Mouse (Mus musculus) mesoderm, embryonic 11.5 days (tissue): ENCODE data around the gene 9230102O04Rik.

ENCODE experiments used
- DNase-seq: peaks from one replicate; pipeline ENCODE4 v3.0.0-alpha.2; 2012; ENCODE audit warnings: low read depth, low spot score

The 9230102O04Rik gene

DNA sequence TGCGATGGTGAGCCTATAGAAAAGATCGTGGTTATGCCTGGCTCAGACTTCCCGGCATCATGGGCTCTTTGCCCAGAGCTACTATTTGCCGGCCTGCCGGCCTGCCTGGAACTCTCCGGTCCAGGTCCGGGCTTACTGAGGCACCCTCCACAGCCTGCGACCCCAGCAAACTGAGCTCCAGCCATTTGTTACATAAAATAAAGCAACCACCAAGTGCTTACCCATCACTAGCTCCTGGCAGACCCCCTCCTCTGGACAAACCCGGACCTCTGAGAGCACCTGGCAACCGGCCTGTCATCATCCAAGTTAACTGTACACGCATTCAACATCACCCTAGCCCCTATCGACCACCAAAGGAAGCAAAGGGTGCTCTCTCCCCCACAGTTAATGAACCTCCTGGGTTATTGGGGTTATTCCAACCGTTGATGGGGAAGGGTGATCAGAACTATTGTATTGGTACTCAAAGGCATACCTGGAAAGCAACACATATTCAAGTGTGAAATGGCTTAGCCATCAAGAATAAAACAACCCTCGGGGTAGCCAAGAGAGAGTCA lies 4.0 kb downstream of the 9230102O04Rik start:
- DNase-seq: no peak

DNA sequence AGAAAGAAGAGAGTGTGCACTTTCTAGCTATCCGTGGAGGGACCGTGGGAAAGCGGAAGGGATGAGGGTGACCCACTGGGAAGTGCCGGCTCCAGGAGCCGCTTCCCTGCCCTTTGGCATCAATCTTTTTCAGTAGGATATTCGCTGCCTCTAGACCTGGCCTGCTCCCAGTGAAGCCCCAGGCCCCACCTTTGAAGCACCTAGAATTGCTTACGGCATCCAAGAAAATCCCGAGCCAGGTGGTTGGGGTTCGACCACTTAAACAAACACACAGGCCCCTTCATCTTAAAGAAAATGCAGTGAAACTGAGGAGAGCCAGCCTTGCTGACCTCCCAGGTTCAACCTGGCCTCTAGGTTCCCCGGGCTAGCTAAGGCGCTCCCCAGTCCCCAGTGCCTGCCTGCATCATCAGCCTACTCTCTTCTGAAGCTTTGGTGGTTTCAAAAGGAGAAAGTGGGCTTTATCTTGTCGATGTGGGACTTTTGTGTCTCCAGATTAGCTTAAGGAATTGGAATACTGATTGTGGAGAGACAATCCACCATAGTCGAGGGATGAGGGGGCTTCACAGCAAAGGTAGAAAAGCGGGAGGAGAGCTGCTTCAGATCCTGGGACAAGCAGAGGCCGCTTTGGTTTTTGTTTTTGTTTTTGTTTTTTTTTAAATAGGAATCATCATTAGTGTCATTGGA lies 4.7 kb downstream of the 9230102O04Rik start:
- DNase-seq: no peak

DNA sequence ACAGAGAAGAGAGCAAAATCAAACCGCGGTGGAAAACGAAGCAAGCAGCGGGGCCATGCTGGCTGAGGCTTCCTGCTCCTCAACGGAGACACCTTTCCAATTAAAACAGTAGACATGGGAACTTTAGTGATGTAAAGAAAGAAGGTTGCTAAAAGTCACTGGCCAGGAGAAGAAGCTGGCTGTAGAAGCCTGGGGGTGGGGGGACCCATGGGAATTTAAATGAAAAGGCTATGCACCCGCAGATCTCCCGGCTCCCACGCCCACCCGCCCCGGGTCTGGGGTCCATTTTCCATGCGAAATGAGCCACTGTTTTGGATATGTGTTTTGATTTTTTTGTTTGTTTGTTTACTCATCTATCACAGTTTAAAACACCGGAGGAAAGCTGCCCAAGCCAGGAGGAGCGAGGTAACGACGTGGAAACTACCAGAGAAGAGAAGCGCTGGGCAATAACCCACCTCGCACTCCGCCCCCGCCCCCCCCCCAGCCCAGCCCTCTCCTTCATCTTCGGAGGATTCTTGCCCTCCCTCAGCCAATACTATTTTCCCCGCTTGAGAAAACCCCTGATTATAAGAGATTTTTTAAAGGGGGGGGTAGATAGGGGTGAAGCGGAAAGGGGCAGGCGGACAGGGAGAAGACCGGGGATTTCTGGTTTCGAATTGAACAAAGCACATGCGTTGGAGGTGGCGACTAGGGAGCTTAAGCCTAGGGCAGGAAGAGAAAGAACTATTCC lies 5.4 kb downstream of the 9230102O04Rik start:
- DNase-seq: no peak

DNA sequence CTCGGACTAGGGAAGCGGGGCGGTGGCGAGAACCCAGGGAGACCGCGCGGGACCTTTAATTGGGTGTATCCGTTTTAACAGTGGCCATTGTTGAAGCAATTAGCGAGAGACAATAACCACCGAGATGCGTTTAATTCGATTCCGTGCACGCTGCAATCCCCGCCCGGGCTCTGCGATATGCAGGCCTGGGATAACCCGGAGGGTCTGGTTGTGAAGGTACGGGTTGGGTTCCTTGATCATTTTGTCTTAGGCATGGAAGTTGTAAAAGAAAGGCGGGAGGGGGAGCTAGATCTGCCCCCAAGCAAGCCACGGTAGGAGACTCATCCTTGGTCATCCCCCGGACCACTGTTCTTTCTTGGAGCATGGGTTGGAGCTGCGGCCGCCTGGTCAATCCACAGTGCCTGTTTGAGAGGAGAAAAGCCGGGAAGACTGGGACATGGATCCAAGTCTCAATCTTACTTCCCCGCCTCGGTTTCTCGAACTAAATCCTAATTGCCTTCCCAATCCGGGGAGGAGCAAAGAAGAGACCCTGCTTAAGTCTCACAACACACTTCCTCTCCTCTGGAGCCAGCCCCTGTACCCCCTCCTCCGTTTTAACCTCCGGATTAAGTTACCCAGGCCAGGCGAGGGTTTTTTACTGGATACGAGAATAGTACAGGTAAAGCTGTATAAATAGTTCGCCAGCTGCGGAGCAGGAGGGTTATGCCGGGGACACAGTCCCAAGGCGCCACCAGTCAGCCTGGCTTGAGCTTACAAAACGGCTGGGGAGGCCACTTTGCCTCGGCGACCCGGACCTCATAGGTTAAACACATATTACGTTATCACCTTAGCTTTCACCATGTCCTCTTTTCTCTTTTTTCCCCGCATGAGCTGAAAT lies 6.2 kb downstream of the 9230102O04Rik start:
- DNase-seq: no peak

DNA sequence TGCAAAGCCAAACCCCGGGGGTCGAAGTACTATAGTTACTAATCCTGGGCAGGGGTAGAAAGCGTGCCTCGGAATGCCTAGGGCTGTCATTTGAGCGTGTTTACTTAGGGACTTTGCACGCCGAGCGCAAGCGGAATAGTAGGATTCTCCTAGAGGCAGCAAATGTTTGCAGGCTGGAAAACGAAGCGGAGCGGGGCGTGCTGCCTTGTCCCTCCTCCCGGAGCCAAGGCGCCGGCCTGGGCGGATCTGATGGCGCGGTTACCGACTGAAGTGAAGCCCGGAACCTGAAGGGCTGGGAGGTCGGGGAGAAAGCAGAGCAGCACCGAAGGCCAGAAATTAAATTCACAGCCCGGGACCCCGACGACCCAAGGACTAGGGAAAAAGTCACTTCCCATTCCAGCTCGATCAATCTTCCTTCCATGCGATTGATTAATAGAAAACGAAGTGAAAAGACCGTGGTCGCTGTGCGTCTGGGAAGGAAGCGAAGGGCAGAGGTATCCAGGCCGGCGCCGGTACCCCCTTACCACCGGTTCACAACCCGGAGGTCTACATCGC lies 6.9 kb downstream of the 9230102O04Rik start:
- no peak for DNase-seq

DNA sequence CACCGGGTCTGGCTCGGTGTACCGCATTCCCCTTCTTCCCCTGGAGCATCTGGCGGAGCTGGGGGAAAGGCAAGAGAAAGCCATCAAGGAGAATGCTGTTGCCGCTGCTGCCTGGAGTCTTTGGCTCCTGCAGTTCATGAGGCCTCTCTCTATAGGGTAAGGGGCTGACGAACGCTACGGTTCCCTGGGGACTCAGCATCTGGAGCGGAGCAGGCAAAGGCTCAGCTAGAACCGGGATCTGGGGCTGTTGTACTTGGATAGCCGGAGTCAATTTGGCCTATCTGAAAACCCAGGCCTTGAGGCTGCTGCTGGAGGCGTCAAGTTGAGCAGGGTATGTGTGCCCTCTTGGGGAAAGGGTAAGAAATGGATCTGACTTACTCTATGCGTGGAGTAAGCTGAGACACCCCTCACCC lies 7.7 kb downstream of the 9230102O04Rik start:
- no peak for DNase-seq

DNA sequence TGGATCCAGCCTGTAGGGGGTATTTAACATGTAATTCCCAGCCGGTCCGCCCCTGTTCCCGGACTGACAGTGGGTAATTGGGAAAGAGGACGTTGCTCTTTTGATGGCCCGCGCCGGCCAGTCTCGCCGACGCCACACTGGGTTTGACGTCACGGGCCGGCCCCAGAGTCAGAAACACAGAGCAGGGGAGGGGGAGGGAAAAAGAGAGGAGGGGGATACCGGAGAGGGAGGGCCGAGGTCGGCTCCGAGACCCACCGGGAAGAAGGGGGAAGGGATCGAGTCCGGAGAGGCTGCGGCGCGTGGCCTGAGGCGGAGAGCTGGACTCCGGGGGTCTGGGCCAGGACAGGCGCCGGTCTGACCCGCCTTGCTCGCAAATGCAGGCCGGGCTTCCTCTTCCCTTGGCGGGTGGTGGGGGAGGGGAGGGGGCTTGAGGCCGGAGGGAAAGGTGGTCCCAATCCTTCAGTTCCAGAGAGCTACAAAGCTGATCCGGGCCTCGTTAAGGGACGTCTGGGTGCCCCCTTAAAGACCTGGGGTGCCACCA lies 8.2 kb downstream of the 9230102O04Rik start, which contains the start of gene 4930412O13Rik:
Gene 4930412O13Rik, plus strand, starts transcription at position 202 of the 541 bp plus-strand sequence.
- peak; percentile 56 for DNase-seq

DNA sequence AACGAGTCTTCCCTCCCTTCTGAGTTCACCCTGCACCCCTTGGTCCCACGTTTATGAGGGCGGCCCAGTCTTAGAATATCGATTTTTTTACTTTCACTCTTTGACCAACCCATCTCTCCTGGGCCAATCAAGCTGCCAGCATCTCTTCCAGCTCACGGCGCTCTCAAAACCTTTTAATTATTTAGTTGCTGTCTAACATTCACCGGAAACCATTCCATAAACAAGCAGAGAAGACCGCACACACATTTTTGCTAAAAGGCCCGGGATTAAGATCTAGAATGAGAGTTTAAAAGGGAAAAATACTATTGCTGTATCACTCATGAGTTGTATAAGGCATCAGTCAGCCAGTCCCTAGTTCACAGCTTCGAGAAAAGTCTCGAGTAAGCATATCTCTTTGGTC lies 9.1 kb downstream of the 9230102O04Rik start:
- no peak for DNase-seq

DNA sequence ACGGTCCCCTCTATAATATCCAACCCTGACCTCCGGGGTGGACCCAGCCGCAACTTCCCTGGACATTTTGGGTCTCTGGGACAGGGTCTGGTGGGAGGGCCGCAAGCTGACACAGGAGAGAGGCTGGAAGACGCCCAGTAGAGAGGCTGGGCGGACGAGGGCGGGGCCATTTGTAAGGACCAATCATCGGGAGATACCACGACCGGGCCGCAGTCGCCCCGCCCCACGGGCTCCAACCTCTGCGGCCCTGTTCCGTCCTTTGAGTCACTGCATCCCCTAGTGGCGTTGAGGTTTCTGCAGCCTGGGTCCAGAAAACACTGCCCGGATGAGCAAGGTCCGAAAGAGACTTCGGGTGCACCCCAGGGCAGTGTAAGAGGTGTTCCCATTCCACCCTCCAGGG lies 9.8 kb downstream of the 9230102O04Rik start:
- peak; percentile 96 for DNase-seq

DNA sequence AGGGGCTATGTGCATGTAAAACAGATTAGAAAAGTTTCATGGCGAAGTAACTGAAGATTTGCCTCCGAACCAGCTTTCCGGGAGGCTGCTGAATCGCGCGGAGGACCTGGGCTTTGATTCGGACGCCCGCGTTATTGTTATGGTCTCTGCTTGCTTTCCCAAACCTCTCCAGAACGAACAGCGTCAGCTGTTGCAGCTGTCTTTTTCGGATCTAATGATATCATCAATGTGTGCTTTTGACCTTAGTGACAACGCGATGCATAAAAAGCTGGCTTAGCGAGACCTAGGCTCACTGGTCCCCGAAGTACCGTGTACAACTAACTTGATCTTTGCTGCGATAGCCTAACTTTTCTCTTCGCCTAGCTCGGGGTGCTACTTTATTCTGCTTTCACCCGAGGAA lies 10.2 kb downstream of the 9230102O04Rik start:
- DNase-seq: peak; percentile 48

DNA sequence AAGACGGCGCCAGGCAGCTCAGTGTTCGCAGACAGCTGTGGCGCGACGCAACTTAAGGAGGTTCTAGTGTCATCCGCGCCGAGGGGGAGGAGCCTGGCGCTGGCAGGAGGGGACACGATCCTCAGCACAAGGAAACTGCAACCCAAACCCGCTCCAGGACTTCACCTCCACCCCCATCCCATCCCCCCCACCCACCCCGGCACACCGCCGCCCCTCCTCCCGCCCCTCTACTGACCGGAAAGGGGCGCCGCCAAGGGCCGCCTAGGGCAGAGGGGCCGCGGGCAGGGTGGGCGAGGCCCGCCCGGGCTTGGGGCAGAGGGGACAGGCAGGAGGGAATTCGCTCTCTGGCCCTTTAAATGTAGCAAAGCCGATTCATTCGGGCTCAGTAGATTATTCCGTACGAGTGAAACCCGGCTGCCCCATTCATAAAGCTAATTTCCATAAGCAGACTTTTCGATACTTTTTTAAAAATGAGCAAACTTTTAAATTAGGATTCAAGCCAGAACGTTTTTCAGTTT lies 10.7 kb downstream of the 9230102O04Rik start:
- peak; percentile 76 for DNase-seq

DNA sequence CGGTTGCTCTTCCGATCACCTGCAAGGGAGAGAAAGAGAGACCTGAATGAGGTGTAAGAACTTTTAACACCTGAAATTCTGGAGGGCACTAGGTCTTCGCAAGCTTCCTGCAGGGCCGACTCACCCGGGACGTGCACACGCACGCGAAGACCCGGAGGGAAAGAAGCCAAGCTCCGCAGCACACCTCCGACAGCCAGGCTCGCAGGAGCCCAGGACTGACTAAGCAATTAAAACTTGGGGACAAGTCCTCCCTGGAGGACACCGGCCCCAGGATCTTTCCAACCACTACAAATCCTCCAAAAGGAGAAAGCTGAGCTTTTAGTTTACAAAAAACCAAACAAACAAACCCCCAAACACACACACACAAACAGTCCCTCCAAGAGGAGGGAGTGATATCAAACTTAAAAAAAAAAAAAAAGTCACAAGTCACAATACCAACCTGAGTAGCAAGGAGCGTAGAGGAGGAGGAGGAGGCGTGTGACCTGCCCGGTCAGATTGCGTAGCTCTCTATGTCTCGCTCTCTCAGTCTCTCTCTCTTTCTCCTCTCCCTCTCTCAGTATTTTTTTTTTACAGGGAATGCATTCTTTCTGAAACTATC lies 11.3 kb downstream of the 9230102O04Rik start:
- no peak for DNase-seq

DNA sequence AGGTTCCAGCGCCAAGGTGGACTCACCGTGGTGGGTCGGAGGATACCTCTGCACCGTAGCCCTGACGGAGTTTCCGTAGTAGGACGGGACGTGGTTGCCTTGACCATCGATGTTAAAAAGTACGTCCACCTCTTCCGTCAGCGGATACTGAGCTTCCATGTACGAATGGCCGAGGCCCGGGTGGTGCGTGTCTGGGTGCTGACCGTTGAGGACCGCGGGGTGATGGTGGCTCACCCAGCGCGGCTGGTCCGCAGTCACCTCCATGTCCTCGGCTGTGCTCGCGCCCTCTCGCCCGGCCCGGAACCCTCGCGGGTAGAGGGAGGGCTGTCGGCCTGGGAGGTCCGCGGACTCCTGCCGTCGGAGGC lies 12.0 kb downstream of the 9230102O04Rik start:
- DNase-seq: no peak

DNA sequence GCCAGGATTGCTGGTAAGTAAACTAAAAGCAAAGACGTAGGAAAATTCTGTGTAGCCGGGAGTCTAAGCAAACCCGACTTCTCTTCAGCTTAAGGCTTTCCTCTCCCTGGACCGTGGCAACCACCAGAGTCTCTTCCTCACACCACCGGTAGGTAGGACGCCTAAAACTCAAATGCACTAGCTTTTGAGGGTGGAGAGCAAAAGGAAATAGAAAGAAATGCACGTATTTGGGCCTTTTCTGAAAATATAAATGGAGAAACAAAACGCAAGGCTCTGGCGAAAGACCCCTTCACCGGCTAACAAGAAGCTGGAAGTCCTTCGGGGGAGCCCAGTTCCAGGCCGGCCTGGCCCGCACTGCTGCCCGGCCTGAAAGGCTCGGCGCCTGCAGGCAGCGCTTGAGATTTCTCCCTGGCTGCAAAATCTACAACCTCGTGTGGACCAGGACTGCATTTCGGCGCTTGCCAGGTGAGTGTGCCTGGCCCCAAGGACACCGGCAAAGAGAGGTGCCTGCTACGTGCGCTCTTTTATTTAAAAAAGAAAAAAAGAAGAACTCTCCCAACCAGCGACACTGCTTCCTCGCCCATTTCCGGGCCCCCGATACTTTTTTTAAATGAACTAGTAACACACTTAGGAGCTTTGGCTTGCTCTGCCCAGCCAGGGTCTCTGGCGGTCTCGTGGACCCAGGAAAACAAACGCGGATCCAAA lies 12.6 kb downstream of the 9230102O04Rik start:
- DNase-seq: no peak

DNA sequence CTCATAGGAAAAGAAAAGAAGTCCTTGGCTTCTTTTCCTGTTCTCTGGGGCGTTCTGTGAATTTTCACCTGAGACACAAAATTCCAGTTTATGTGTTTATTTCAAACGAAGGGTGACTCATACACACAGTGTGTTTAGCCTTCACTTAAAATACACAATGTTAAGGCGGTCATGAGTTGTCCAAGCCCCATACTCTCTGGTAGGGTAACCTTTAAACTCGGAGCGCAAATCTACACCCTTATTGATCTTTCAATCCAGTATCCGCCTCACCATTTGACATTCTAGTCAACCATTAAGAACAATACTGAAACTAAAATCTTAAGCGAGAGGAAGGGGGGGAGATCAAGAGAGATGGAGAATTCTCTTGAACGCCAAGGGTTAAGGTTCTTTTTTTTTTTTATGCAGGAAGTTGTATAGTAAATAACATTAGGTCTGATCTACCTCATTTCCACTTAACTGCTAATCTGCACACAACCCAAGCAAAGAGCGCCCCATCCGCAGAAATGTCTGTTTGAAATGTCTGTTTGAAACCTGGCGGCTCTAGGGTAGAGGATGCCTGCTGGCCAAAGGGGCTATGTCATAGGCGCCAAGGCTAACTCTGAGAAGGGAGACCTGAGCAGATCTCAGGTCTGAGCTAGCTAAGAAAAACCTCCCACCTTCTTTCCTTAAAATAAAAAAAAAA lies 13.5 kb downstream of the 9230102O04Rik start:
- no peak for DNase-seq

DNA sequence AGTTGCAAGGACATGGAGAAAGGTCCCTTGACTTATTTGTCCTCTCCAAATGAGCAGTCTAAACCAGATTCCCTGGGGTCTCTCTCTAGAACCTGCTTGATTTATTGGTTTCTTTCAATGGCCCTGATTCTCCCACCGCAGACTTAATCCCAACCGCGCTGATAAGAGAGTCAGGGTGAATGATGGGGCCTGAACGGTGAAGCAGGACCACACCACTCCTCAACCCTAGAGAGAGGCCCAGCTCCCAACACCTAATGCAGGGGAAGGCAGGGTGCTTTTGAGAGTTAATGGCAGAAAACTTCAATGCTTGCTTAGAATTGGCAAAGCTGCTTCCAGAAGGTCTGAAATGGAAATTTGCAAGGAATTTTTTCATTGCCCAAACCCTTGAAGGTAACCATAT lies 14.1 kb downstream of the 9230102O04Rik start:
- no peak for DNase-seq

DNA sequence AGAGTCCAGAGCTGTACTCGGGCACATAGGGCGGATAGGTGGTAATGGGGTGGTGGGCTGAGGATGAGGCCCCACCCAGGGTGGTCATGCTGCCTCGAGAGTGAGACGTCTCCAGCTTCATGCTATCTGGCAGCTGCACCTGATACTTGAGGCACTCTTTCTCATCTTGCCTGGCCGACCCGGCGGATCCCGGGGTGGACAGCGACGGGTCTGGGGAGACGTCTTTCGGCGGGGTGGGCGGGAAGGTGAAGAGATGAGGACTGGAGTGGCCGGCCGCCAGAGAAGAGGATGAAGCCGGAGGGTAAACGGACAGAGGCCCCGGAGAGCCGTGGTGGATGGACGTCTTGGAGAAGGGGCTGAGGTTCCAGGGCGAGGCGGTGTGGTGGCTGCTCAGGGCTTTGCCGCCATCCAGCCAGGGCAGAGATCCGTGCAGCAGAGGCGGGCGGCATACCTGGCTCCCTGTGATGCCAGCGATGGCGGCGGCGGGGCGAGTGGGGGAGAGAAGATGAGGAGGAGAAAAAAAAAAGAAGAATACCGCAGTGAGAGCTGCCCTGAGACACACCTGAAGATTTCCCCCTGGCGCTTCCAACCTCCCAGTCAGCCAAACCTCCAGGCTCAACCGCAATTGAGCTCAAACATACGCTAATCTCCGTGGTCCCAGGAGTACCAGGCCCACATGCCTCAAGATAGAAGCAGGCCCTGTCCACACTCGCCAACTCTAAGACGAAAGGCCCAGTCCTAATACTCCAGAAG lies 14.7 kb downstream of the 9230102O04Rik start:
- DNase-seq: no peak

DNA sequence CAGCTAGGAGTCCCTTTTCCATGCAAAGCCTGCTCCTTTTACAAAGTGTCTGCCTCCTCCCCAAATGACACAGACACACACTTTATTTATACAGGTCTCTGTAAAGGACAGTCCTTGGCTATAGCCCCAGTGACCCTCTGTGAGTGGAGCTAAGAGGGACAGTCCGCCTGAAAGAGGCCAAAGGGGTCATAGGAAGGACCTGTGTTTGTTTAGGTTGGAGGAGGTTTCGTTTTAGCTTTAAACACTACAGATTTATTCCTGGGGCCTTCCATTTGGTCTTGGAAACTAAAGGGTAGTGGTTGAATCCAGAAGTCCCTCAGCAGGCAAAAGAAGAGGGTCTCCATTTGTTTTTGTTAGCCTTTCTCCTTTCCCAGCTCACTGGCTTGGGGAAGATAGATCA lies 15.6 kb downstream of the 9230102O04Rik start:
- no peak for DNase-seq

DNA sequence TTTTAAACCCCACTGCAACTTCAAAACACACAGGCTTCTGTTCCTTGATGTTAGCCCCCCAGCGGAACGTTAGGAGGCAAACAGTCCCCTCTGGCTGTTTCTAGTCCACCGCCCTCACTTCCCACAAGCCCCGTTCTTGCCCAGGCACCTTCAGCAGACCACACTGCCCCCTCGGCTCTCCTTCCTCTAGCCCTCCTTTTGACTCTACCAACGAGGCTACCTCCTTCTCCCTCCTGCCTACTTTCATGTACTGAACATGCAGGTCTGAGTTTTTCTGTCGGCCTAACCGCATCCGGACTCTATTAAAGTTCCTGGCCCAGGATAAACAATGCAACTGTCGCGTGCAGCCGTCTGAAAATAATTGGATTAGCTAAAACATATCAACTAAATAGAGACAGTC lies 16.7 kb downstream of the 9230102O04Rik start:
- DNase-seq: no peak
